Mouse (Mus musculus) thymus, adult 2 months (tissue): ENCODE data around the gene Mecom.

ENCODE experiments used
- CTCF ChIP-seq: fragments of 200-500 bp; IDR thresholded peaks from 2 replicates; pipeline ENCODE4 v1.5.1; 2012; ENCODE audit warnings: mild to moderate bottlenecking, control low read depth, low read length, moderate library complexity, borderline replicate concordance; ENCODE audit not compliant: control insufficient read depth, poor library complexity, insufficient read depth; ENCODE audit errors: extremely low read depth
- POLR2A ChIP-seq: fragments of 200-500 bp; IDR thresholded peaks from 2 replicates; pipeline ENCODE4 v1.6.1; 2012; ENCODE audit warnings: mild to moderate bottlenecking, low read length, control low read depth, moderate library complexity; ENCODE audit not compliant: control insufficient read depth, poor library complexity, insufficient read depth; ENCODE audit errors: extremely low read depth

- TF ChIP-seq CTCF (no peak), POLR2A (no peak)
These were observed 402.8 kb downstream of the Mecom start for GRCm38 (mm10) chr3:30145051-30145450.
